Mouse (Mus musculus): ENCODE measurements around the gene Usp6nl.

DNA sequence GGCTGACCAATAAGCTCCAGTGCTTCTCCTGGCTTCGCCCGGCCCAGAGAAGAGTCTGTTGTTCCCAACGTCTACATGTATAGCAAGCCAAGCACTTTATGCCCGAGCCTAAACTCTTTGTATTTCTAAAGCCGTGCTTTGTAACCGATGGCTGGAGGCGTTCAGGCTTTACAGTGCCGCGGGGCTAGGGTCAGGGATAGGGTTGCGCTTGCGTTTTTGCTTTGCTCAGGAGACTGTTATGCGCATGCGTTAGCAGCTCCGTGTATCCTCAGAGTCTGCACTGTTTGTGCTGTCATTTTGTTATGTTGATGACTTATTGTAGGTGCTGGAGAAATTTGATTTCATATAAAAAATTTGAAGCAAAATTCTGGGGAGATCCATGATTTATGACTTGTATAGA is 51.7 kb downstream of the Usp6nl start:
- no peak for TF ChIP-seq EP300 (IDR thresholded peaks at IDR 0.05; ENCODE audit: insufficient read depth, low read depth, low read length)
- TF ChIP-seq CTCF (IDR thresholded peaks at IDR 0.05), result no peak
- TF ChIP-seq POLR2A (IDR thresholded peaks at IDR 0.05; ENCODE audit: insufficient read depth, low read depth, low read length), result no peak

Data from heart, adult 2 months (tissue).